Mouse (Mus musculus) embryonic facial prominence, embryonic 15.5 days (tissue): Measurements from ENCODE around the gene Slit3. TPM values are rescaled to one million over a fixed set of nuclear protein-coding genes. Genes with fewer than 3 reads are reported as not detected.

Experiments used
- ATAC-seq: fragments of 200-750 bp; cut with Nextera tagmentation; 2 replicates; pipeline ENCODE4 v1.8.0; 2017; ENCODE audit warnings: low read depth, moderate TSS enrichment; ENCODE audit not compliant: insufficient number of reproducible peaks, low FRiP score, low TSS enrichment
- H3K27ac ChIP-seq: fragments of 300-500 bp; sonication (generic); replicated peaks from 2 replicates; pipeline ENCODE4 v1.5.1; 2015; ENCODE audit warnings: mild to moderate bottlenecking, inconsistent platforms
- H3K27me3 ChIP-seq: fragments of 300-500 bp; sonication (generic); 2 replicates; pipeline ENCODE4 v1.6.1; 2015; ENCODE audit warnings: inconsistent platforms
- H3K36me3 ChIP-seq: fragments of 300-500 bp; sonication (generic); 2 replicates; pipeline ENCODE4 v1.6.1; 2015; ENCODE audit warnings: mild to moderate bottlenecking, inconsistent platforms
- H3K4me1 ChIP-seq: fragments of 300-500 bp; sonication (generic); 2 replicates; pipeline ENCODE4 v1.6.1; 2015; ENCODE audit warnings: inconsistent platforms
- H3K4me2 ChIP-seq: fragments of 300-500 bp; sonication (generic); replicated peaks from 2 replicates; pipeline ENCODE4 v1.6.1; 2015; ENCODE audit warnings: mild to moderate bottlenecking, inconsistent platforms
- H3K4me3 ChIP-seq: fragments of 300-500 bp; sonication (generic); replicated peaks from 2 replicates; pipeline ENCODE4 v1.5.1; 2015; ENCODE audit warnings: mild to moderate bottlenecking, inconsistent platforms
- H3K9ac ChIP-seq: fragments of 300-500 bp; sonication (generic); 2 replicates; pipeline ENCODE4 v1.6.1; 2015; ENCODE audit warnings: inconsistent platforms
- H3K9me3 ChIP-seq: fragments of 300-500 bp; sonication (generic); replicated peaks from 2 replicates; pipeline ENCODE4 v1.6.1; 2016; ENCODE audit warnings: inconsistent platforms
- WGBS: fragments of 180-500 bp; shearing (Covaris S2); methylation state at CpG from one replicate; pipeline ENCODE4 v1.1.7; 2015; 5-methylcytosine and 5-hydroxymethylcytosine counted together
- polyA plus RNA-seq: library from polyadenylated mRNA; unstranded; fragments of >200 nt; fragmentation: Nextera tagmentation; extraction: Ambion mirVana; gene quantifications from 2 replicates; pipeline ENCODE4 v1.2.1, GENCODE M21; 2015

The Slit3 gene
- polyA plus RNA-seq, 1 experiment from 2014 or later: 27.6 TPM

DNA sequence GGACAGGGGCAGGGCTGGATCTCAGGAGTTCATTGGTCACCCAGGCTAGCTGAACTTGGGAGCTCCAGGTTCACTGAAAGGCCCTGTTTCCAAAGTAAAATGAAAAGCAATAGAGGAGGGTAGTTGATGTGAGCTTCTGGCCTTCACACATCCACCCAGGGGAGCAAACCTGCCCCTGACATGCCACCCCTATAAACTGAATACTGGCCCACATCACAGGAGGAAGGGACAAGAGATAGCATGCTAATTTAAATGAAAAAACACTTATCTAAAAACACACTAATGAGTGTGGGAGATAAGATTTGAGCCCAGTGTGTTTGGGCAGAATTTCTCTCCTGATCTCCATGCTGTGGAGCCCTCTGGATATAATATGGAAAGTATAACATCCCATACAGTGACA lies 475.0 kb downstream of the Slit3 start:
- no peaks in the 10 kb centered on the region for H3K27me3 ChIP-seq
- no peak for ATAC-seq
- no peak overlapping the region for H3K9ac ChIP-seq
- H3K4me2 ChIP-seq: no peak overlapping the region
- no peak overlapping the region for H3K27ac ChIP-seq
- no peaks in the 10 kb centered on the region for H3K9me3 ChIP-seq
- H3K4me1 ChIP-seq: no peaks in the 10 kb centered on the region
- H3K4me3 ChIP-seq: no peak overlapping the region
- H3K36me3 ChIP-seq: no peaks in the 10 kb centered on the region

DNA sequence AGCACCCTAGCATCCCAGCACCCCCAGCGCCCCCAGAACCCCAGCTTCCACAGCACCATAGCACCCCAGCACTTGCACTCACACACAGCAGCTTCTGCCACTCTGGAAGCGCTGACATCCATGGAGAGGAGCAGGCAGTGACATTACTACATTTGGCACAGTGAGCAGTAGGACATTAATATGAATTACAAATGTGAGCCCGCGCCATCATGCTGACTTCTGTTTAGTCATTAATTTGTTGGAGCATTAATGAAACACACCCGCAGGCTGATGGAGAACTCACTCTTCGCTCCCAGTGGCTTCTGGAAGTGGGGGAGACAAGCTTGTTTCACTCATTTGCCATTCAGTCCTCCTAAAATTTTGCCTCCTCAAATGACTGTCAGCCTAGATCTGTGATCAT lies 476.9 kb downstream of the Slit3 start:
- no peak for ATAC-seq
- Histone ChIP-seq H3K36me3 (no peaks in the 10 kb centered on the region), H3K9me3 (no peaks in the 10 kb centered on the region), H3K9ac (no peak overlapping the region), H3K4me1 (0 out of 2 replicates have a peak, but pooled peaks cover 7% of the 10 kb centered on the region), H3K4me2 (no peak overlapping the region), H3K27ac (no peak overlapping the region), H3K4me3 (no peak overlapping the region), H3K27me3 (no peaks in the 10 kb centered on the region)
- WGBS: 76% methylated on average over 6 of the region's 6 CpGs

GRCm38 (mm10) chr11:35598732-35599131 lies 477.7 kb downstream of the Slit3 start:
- no peak overlapping the region for H3K27ac ChIP-seq
- H3K27me3 ChIP-seq: no peaks in the 10 kb centered on the region
- no peak for ATAC-seq
- 64% methylated on average over 7 of the region's 7 CpGs for WGBS
- H3K36me3 ChIP-seq: no peaks in the 10 kb centered on the region
- 0 out of 2 replicates have a peak, but pooled peaks cover 7% of the 10 kb centered on the region for H3K4me1 ChIP-seq
- no peaks in the 10 kb centered on the region for H3K9me3 ChIP-seq
- H3K4me2 ChIP-seq: no peak overlapping the region
- H3K4me3 ChIP-seq: no peak overlapping the region
- H3K9ac ChIP-seq: no peak overlapping the region

DNA sequence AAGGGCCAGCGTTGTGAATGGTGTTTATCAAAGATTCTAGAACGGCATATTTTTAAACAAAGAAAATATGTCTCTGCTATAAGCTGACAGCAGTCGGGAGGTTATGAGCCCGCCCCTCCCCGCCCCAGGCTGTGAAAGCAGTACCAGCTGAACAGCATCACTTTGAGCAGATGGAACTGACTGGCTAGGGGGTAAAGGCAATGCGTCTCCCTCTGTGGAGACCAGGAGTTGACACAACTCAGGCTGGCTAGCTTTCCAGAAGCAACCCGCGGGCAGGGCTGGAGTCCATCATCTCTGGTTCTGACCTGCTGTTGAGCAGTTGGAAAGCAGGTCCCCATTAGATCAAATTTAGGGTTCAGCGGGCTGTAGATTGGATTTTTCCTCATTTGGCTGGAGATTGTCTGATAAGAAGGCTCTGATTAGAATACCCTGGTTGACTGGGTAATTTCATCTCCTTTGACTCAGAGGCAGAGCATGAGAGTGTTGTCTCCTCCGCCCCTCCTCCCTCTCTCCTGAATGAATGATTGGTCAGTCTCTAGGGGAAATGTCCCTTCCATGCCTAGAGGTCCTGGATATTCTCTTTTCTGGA lies 480.7 kb downstream of the Slit3 start:
- no peaks in the 10 kb centered on the region for H3K9me3 ChIP-seq
- no peaks in the 10 kb centered on the region for H3K36me3 ChIP-seq
- no peak overlapping the region for H3K27ac ChIP-seq
- 37% methylated on average over 10 of the region's 10 CpGs for WGBS
- H3K4me3 ChIP-seq: no peak overlapping the region
- ATAC-seq: no peak
- no peak overlapping the region for H3K9ac ChIP-seq
- H3K4me2 ChIP-seq: no peak overlapping the region
- peaks cover 16% of the 10 kb centered on the region for H3K4me1 ChIP-seq
- H3K27me3 ChIP-seq: no peaks in the 10 kb centered on the region

DNA sequence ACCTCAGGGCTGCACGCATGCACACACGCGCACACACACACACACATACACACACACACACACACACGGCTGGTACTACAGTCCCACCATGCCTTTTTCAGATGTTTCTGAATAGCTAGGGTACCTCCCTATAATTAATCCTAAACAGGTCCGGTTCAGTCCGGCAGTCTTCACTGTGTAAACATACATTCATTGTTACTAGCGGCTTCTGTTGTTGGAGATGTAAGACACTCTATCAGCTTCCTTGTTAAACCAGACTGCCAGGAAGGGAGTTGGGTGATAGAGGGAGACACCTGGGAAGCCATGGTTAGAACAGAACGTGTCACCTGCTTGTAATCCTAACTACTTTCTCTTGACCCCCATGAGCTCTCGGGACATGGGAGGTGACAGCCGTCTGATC lies 481.6 kb downstream of the Slit3 start:
- 67% methylated on average over 10 of the region's 10 CpGs for WGBS
- Histone ChIP-seq H3K4me3 (no peak overlapping the region), H3K27ac (no peak overlapping the region), H3K36me3 (no peaks in the 10 kb centered on the region), H3K27me3 (no peaks in the 10 kb centered on the region), H3K4me1 (peaks cover 16% of the 10 kb centered on the region), H3K9ac (no peak overlapping the region), H3K4me2 (no peak overlapping the region), H3K9me3 (no peaks in the 10 kb centered on the region)
- ATAC-seq: no peak

GRCm38 (mm10) chr11:35603946-35604345 lies 482.9 kb downstream of the Slit3 start:
- Histone ChIP-seq H3K36me3 (no peaks in the 10 kb centered on the region), H3K27ac (no peak overlapping the region), H3K4me2 (no peak overlapping the region), H3K9me3 (no peaks in the 10 kb centered on the region), H3K9ac (no peak overlapping the region), H3K4me3 (no peak overlapping the region), H3K4me1 (peaks cover 16% of the 10 kb centered on the region), H3K27me3 (no peaks in the 10 kb centered on the region)
- ATAC-seq: no peak
- WGBS: 89% methylated on average over 6 of the region's 6 CpGs

GRCm38 (mm10) chr11:35604848-35605790 lies 484.1 kb downstream of the Slit3 start:
- WGBS: 48% methylated on average over 18 of the region's 18 CpGs
- ATAC-seq: no peak

GRCm38 (mm10) chr11:35607191-35607590 lies 486.2 kb downstream of the Slit3 start:
- H3K4me3 ChIP-seq: no peak overlapping the region
- no peak for ATAC-seq
- no peaks in the 10 kb centered on the region for H3K36me3 ChIP-seq
- H3K4me1 ChIP-seq: peaks cover 20% of the 10 kb centered on the region
- H3K9ac ChIP-seq: no peak overlapping the region
- no peak overlapping the region for H3K4me2 ChIP-seq
- H3K27me3 ChIP-seq: no peaks in the 10 kb centered on the region
- no peaks in the 10 kb centered on the region for H3K9me3 ChIP-seq
- H3K27ac ChIP-seq: no peak overlapping the region
- 77% methylated on average over 4 of the region's 4 CpGs for WGBS

More at GRCm38 (mm10) chr11:35604848-35605790, 484.1 kb downstream of the Slit3 start:
- H3K4me2 ChIP-seq: no peak overlapping the region
- H3K9me3 ChIP-seq: no peaks in the 10 kb centered on the region
- no peaks in the 10 kb centered on the region for H3K36me3 ChIP-seq
- no peaks in the 10 kb centered on the region for H3K27me3 ChIP-seq
- no peak overlapping the region for H3K9ac ChIP-seq
- peaks cover 16% of the 10 kb centered on the region for H3K4me1 ChIP-seq
- H3K27ac ChIP-seq: no peak overlapping the region
- H3K4me3 ChIP-seq: no peak overlapping the region

- no peaks in the 10 kb centered on the region for H3K36me3 ChIP-seq
- WGBS: 68% methylated on average over 5 of the region's 5 CpGs
- no peaks in the 10 kb centered on the region for H3K27me3 ChIP-seq
- H3K4me2 ChIP-seq: no peak overlapping the region
- no peaks in the 10 kb centered on the region for H3K9me3 ChIP-seq
- peaks cover 20% of the 10 kb centered on the region for H3K4me1 ChIP-seq
- H3K9ac ChIP-seq: no peak overlapping the region
- no peak overlapping the region for H3K4me3 ChIP-seq
- no peak overlapping the region for H3K27ac ChIP-seq
- ATAC-seq: no peak
Observed at GRCm38 (mm10) chr11:35608794-35609193, 487.8 kb downstream of the Slit3 start.

GRCm38 (mm10) chr11:35612262-35612896 lies 491.4 kb downstream of the Slit3 start:
- no peak overlapping the region for H3K27ac ChIP-seq
- ATAC-seq: no peak
- no peak overlapping the region for H3K4me2 ChIP-seq
- no peaks in the 10 kb centered on the region for H3K27me3 ChIP-seq
- peaks cover 11% of the 10 kb centered on the region; the same call in 1 of the 2 replicates for H3K4me1 ChIP-seq
- H3K9ac ChIP-seq: no peak overlapping the region
- H3K9me3 ChIP-seq: no peaks in the 10 kb centered on the region
- no peaks in the 10 kb centered on the region for H3K36me3 ChIP-seq
- H3K4me3 ChIP-seq: no peak overlapping the region
- 39% methylated on average over 13 of the region's 13 CpGs for WGBS

- Histone ChIP-seq H3K4me3 (no peak overlapping the region), H3K9me3 (no peaks in the 10 kb centered on the region), H3K27ac (no peak overlapping the region), H3K36me3 (no peaks in the 10 kb centered on the region), H3K27me3 (no peaks in the 10 kb centered on the region), H3K4me1 (peaks cover 11% of the 10 kb centered on the region; the same call in 1 of the 2 replicates), H3K9ac (no peak overlapping the region), H3K4me2 (no peak overlapping the region)
- no peak for ATAC-seq
- WGBS: 37% methylated on average over 3 of the region's 3 CpGs
Observed at GRCm38 (mm10) chr11:35614530-35614929, 493.5 kb downstream of the Slit3 start.
